Mouse (Mus musculus): Measurements from ENCODE around the gene Serpina7.
A peak's percentile ranks its signal among the peaks of the same experiment; 100 is the strongest.

Serpina7 gene

GRCm38 (mm10) chrX:139085077-139085476, at the start of gene Serpina7:
Gene Serpina7 (minus strand): TSS chrX:139085236.
- DNase-seq, result no peak

GRCm38 (mm10) chrX:139134031-139134430, 49.0 kb upstream of the Serpina7 start:
- peak; percentile 20 for DNase-seq

GRCm38 (mm10) chrX:139097197-139097596, 12.2 kb upstream of the Serpina7 start:
- no peak for DNase-seq

GRCm38 (mm10) chrX:139085943-139086342, 907 bp upstream of the Serpina7 start, which contains the start of gene 4930513O06Rik:
Gene 4930513O06Rik (plus strand): TSS chrX:139086243.
- no peak for DNase-seq

- no peak for DNase-seq
These were observed 6.5 kb downstream of the Serpina7 start for GRCm38 (mm10) chrX:139078493-139078892.

GRCm38 (mm10) chrX:139064078-139064477, 21.0 kb downstream of the Serpina7 start:
- no peak for DNase-seq

GRCm38 (mm10) chrX:139053149-139053548, 31.9 kb downstream of the Serpina7 start:
- no peak for DNase-seq

- DNase-seq, result peak; percentile 7
These were observed 33.1 kb downstream of the Serpina7 start for GRCm38 (mm10) chrX:139051976-139052375.

GRCm38 (mm10) chrX:139041148-139041547, 43.9 kb downstream of the Serpina7 start:
- no peak for DNase-seq

- DNase-seq, result no peak
These were observed 45.7 kb downstream of the Serpina7 start for GRCm38 (mm10) chrX:139039314-139039713.

- DNase-seq, result no peak
These were observed 47.4 kb downstream of the Serpina7 start for GRCm38 (mm10) chrX:139037666-139038065.

Measured in lung, postnatal 36 days (tissue).